Mouse (Mus musculus) C2C12 (cell line): Measurements from ENCODE around the gene Hs6st1.

Experiments
- CEBPB ChIP-seq: IDR thresholded peaks from one replicate; pipeline ENCODE4 v1.6.1; 2011; ENCODE audit warnings: low read depth, mild to moderate bottlenecking, control low read depth, moderate library complexity
- CTCF ChIP-seq: IDR thresholded peaks from one replicate; pipeline ENCODE4 v1.5.1; 2011; ENCODE audit not compliant: control insufficient read depth, insufficient read depth, insufficient read length
- FOSL1 ChIP-seq: IDR thresholded peaks from one replicate; pipeline ENCODE4 v1.8.0; 2011; ENCODE audit warnings: mild to moderate bottlenecking, low read length; ENCODE audit not compliant: poor library complexity, insufficient read depth, severe bottlenecking
- MAX ChIP-seq: IDR thresholded peaks from one replicate; pipeline ENCODE4 v1.6.1; 2011; ENCODE audit warnings: mild to moderate bottlenecking, control low read depth
- MYOD1 ChIP-seq: IDR thresholded peaks from one replicate; pipeline ENCODE4 v1.6.1; 2011; ENCODE audit warnings: low read depth; ENCODE audit not compliant: control insufficient read depth, insufficient read length
- MYOG ChIP-seq: IDR thresholded peaks from one replicate; pipeline ENCODE4 v1.6.1; 2011; ENCODE audit not compliant: control insufficient read depth, insufficient read length; ENCODE audit errors: extremely low read depth
- USF1 ChIP-seq: IDR thresholded peaks from one replicate; pipeline ENCODE4 v1.6.1; 2011; ENCODE audit warnings: low read depth, mild to moderate bottlenecking, control low read depth, moderate library complexity

DNA sequence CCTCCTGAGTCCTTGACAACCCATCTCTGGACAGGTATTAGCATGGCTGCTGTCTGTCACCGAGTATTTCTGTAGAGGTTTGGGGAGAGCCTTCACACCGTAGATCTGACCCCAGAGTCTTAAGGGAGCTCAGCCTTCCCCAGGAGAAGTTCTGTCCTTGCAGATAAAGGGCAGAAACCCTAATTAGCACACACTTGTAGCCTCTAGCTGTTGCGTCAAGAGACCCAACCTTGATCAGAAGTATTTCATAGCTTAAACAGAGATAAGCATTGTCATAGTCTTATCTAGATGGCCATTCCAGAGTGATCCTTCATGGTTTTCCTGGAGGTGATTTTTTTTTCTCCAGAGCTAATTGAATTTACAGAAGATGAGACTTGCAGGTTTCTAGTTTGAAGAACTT, 32.2 kb downstream of the Hs6st1 start:
- TF ChIP-seq MYOG (no peak), CTCF (no peak), USF1 (no peak), MAX (no peak), CEBPB (no peak), MYOD1 (no peak), FOSL1 (no peak)
